Mouse (Mus musculus): ENCODE data around the gene Tnfrsf13c.
"Not testable (repeated sequence)": the region's sequence is repeated elsewhere in the genome, so short reads cannot be mapped to it uniquely, and the experiment has no call there.

The Tnfrsf13c gene

DNA sequence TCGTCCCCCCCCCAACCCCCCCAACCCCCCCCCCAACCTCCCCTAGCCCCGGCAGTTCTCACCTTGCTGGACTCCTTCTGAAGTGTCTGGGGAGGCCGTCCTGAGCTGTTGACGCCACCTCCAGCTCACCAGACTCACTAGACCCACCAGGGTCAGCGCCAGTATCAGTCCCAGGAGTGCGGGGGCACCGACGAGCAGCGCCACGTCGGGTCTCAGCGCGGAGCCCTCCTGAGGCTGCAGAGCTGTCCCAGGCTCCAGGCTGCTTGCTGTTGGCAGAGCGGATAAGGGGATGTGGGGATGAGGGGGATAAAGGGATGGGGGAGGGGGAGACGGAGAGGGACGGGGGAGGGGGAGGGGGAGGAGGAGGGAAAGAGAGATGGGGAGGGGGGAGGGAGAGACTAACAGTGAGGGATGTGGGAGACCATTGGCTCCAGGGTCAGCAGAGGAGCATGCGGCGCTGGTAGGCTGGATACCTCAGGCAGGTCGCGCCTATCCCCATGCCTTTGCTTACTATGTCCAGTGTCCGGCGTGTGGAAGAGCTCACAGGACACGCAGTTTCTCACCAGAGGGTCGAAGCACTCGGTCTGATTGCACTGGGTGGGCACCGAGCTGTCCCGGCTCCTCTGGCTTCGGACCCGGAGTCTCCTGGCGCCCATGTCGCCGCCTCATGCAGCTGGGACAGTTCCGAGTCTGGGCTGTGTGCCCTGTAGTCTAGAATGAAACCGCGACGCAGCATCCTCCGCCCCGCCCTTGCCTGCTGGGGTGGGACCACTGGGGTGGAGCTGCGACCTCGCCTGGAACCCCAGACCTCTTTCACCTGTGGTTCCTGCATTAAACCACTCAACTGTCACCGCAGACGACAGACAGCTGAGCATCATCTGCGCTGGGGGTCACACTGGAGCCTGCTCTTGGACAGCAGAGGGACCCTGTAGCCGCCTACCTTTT, at the start of gene Tnfrsf13c:
Gene Tnfrsf13c, minus strand, starts transcription at position 713 of the 945 bp plus-strand sequence.
- peak in 1 of 2 experiments; percentile 53 for DNase-seq

DNA sequence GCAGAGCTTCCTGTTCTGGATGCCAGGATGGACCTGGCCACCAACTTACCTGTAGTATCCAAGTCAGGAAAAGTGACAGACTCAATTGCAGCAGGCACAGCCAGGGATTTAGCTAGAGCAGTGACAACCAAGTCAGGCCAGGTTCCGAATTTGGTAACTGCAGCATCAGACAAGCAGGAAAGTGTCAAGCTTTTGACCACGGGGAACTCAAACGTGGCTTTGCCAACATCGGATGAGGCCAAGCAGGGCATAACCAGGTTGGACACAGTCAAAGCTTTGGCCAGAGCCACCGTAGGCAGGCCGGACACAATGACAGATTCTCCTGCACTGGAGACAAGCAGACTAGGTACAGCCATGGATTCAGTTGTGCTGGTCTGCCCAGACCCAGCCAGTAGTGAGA, 48.1 kb upstream of the Tnfrsf13c start:
- no peak for DNase-seq

DNA sequence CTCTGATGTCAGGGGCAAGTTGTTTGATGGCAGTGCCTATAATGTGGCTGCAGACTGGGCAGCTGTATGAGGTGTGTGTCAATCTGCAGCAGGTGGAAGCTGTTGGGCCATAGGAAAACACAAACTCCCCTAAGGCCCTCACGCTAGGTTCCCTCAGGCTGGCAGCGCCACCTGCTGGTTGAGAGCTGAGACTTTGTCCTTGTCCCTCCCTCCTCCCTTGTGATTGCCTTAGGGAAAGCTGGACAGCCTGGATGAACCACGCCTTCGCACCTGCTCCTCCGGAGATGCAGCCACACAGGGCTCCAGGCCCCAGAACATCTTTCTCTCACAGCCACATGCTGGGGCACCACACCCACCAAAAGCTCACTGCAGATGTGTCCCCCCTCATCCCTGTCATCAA, 47.0 kb upstream of the Tnfrsf13c start:
- peak; percentile 45 to 49 for DNase-seq

DNA sequence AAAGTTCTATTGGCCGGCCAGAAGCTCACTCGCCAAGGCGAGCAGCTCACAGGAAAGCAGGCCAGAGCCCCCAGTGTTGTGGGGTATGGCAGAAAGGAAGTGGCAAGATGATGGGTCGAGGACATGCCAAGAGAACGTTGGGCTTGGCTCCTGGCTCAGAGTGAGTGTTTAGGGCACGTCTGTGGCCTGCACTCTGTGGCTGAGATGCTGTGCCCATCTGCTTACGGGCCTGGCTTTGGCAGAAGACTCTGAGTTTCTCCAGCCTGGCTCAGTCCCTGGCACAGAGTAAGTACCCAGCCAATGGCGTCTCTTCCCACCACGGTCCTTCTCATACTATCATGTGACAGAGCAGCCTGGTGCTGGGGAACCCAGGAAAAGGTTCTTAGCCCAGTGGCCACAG, 44.6 kb upstream of the Tnfrsf13c start:
- no peak for DNase-seq

DNA sequence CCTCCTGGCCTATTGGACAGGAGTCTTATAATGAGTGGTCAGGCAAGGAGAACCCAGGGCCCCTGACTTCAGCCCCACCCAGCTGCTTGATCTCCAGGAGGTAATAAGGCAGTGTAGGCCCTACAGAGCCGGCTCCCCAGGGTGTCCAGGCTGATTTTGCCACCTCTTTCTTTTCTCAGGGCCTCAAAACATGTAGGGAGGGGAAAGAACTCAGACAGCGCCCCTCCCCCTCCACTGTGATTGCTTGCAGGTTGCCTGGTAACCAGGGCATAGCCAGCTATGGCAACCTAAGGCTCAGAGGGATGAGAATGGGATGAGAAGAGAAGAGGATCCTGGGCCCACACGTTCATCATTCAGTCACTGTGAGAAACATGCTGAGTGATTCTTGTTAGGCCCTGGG, 44.0 kb upstream of the Tnfrsf13c start:
- no peak for DNase-seq

DNA sequence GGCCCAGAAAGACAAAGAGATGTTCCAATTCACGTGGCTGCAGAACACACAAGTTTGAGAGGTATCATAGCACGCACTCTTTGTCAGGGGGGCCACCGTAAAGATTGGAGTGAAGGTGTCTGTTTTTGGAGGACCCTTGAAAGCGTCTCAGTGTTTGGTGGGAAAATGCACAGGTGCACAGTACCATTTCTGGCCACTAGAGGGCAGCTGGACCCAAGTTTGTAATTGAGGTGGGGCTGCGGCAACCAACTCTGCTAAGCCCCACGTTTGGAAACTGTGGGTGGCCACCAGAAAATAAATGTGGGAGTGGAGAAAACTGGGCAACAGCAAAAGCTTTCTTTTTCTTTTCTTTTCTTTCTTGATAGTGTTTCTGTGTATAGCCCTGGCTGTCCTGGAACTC, 42.2 kb upstream of the Tnfrsf13c start:
- peak; percentile 35 to 56 for DNase-seq

DNA sequence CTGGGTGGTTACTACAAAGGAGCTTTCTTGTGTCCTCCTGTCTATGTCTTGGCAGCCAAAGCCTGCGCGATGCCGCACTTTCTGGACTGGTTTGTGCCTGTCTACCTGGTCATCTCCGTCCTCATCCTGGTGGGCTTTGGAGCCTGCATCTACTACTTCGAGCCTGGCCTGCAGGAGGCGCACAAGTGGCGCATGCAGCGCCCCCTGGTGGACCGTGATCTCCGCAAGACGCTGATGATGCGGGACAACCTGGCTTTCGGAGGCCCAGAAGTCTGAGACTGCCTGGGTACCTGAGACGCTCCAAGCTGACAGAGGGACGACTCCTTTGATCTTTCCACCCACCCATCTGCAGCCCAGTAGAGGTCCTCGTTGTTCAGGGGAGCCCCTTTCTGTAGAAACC, 35.3 kb upstream of the Tnfrsf13c start:
- peak; percentile 16 to 17 for DNase-seq

DNA sequence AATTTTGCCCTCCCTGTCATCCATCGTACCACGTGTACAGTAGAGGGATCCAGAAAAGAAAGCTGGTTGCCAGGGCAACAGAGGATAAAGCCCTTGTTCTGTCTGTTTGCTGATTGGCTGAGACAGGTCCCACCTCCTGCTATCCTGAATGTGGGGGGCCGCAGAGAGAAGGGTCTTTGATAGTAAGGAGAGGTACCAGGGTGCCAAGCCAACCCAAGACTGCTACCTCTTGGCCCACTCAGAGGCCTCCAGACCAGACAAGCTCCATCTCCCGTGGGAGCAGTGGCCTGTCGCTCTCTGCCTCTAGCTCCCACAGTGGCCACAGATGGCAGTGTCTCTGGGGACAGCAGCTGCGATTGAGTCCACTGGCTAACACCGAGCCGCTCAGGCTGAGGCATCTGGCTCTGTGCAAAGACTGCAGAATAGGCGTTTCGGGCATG, 31.8 kb upstream of the Tnfrsf13c start:
- DNase-seq = no peak

GRCm38 (mm10) chr15:82255248-82255647, 31.1 kb upstream of the Tnfrsf13c start:
- DNase-seq = no peak

- no peak for DNase-seq
These were observed 27.9 kb upstream of the Tnfrsf13c start, which contains the start of gene 1500009C09Rik for GRCm38 (mm10) chr15:82252097-82252496. TSS of gene 1500009C09Rik (plus strand) at chr15:82252397.

- no peak for DNase-seq
These were observed 27.4 kb upstream of the Tnfrsf13c start for GRCm38 (mm10) chr15:82251579-82251978.

GRCm38 (mm10) chr15:82247131-82247776, 23.1 kb upstream of the Tnfrsf13c start:
- no peak for DNase-seq

DNA sequence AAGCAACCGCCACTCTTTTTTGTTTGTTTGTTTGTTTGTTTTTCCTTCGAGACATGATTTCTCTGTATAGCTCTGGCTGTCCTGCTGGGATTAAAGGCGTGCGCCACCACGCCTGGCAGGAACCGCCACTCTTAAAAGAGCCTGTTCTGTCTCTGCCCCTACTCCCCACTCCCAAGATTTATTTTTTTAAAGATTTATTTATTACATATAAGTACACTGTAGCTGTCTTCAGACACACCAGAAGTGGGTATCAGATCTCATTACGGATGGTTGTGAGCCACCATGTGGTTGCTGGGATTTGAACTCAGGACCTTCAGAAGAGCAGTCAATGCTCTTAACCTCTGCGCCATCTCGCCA, 20.6 kb upstream of the Tnfrsf13c start:
- DNase-seq = not testable (repeated sequence)

GRCm38 (mm10) chr15:82244115-82244804, 20.1 kb upstream of the Tnfrsf13c start, which contains the start of gene Cenpm:
TSS of gene Cenpm (minus strand) at chr15:82244748.
- DNase-seq = peak; percentile 90 to 91

DNA sequence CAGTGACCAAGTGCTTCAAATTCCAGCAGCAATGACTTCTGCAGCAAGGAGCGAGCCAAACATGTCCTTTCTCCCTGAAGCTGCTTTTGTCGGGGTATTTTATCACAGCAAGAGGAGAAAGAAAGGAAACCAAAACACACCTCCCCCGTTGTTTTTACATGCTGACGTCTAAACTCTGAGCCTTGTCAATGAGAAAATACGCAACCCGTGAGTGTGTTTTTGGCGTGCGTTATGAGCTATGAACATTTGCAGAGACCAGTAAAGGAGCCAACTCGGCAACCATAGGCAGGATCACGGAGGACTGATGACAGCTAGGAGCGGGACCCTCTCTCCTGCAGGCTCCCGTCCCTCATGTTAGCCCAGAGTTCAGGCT, 19.6 kb upstream of the Tnfrsf13c start:
- DNase-seq = no peak

GRCm38 (mm10) chr15:82243311-82243710, 19.1 kb upstream of the Tnfrsf13c start:
- DNase-seq = no peak

DNA sequence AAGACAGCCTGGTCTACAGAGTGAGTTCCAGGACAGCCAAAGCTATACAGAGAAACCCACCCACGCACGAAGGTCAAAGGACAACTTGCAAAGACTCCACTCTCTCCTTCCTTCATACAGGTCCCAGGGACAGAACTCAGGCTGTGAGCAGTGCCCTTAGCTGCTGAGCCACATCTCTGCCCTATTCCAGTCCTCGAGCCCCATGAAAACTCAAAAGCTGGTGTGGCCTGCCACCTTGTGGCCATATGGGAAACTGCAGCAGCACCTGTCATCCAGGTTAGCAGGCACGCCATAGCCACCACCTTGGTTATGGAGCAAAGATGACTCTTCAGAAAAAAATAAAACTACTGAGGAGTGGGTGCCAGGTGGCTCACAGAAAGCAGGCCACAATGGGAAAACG, 12.4 kb upstream of the Tnfrsf13c start:
- DNase-seq = peak; percentile 80

GRCm38 (mm10) chr15:82235661-82236060, 11.5 kb upstream of the Tnfrsf13c start:
- no peak for DNase-seq

DNA sequence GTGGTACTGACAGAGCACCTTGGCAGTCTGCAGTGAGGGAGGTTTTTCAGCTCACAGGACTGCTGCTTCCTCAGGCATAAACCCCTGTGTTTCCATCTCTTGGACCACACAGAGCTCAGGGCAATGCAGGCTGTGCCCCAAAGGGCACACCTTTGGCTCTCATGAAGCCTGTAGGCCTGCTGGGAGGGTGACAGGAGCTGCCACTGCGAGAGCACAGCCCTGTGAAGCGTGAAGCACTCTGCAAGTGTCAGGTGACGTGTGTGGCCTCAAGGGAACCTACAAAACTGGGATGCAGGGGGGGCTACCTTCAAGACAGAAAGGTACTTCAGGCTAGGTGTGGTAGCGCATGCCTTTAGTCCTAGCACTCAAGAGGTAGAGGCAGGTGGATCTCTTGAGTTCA, 8.5 kb upstream of the Tnfrsf13c start:
- DNase-seq = no peak

DNA sequence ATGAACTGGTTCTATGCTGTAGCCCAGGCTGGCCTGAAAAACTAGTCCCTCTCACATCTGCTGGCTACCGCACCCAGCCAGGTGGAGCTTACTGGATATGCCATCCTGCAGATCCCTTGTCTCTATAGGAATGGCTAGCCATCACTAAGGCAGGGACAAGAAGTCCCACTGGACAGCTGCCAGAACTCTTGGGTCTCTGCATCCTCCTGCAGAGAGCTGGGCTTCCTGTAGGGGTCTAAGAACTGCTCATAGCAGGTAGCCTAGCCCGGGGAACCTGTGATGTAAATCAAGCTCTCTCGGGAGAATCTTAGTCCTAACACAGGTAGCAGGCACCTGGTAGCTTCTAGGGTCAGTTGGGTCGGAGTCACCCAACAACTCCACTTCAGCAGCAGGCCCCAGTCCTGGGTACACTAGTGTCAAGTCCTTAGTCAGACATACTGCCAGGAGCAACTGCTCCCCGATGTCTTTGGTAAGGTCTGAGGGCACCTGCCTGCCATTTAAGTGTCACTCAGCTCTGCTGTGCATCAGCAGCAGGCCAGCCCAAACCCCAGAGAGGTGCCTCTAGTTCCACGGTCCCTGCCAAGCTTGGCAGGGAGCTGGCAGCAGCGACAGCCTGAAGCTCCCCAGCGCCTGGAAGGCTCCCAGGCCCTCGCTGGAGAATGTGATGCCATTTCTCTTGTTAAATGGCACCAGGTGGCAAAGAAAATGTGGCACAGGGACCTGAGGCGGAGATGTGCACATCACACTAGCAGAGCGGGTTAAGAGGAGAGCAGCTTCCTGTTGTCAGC, 7.6 kb upstream of the Tnfrsf13c start:
- no peak for DNase-seq

DNA sequence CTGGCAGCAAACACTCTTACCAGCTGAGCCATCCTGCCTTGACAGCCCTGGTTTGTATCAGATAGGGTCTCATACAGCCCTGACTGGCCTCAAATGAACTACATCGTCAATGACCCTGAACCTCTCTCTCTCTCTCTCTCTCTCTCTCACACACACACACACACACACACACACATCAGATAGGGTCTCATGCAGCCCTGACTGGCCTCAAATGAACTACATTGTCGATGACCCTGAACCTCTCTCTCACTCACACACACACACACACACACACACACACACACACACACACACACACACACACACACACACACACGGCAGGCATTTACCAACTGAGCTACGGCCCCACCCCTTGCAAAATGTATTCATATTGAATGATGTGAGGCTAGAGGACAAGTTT, 6.9 kb upstream of the Tnfrsf13c start:
- DNase-seq = no peak

GRCm38 (mm10) chr15:82230098-82230611, 6.0 kb upstream of the Tnfrsf13c start:
- no peak for DNase-seq
